In the genomic region with DNA sequence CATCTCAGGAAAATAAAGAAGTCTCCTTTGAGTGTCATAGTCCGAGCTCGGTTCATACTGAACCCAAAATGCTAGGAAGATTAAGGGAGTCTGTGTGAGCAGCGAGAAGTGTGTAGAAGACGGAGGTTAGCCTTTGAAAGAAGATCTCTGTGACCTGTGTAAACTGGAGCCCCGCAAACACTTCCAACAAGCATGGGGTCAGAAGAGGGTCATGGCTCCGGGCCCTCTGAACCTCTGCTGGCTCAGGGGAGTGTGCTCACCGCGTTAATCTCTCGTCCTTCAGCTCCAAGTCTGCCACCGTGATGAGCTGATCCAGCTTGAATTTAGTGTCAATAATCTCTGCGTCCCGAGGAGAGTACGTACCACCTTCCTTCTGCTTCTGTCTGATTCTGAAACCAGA, we compare ENCODE assay signal across 10 mouse cellular contexts.
DNase-seq lines count a peak whose midpoint lies in the region; TF ChIP-seq lines count a peak whose summit lies in the region.
"Had no signal": no experiment of that assay in that cellular context is flagged by ENCODE, and none has a peak within 500 bp of the region (broad histone marks: within the 10 kb centered on the region; RNA-seq: fewer than 3 reads in every experiment).

No protein-coding gene starts in this region.

- no peaks in the 10 kb centered on the region for H3K36me3 ChIP-seq in kidney, adult 2 months (ENCODE audit: control insufficient read depth, insufficient read depth, low read length)
- H3K36me3 ChIP-seq in thymus, adult 2 months (ENCODE audit: control insufficient read depth, insufficient read depth, low read length): no peaks in the 10 kb centered on the region
- H3K36me3 ChIP-seq: limb, embryonic 13.5 days had no signal

- no peaks in the 10 kb centered on the region for H3K4me1 ChIP-seq in kidney, adult 2 months (ENCODE audit: control insufficient read depth, insufficient read depth, low read length)
- no peaks in the 10 kb centered on the region for H3K4me1 ChIP-seq in thymus, adult 2 months (replicated peaks; ENCODE audit: control insufficient read depth, insufficient read depth, low read length)
- H3K4me1 ChIP-seq: limb, embryonic 13.5 days had no signal

- peak; percentile 11 for DNase-seq in kidney, postnatal 10 days
- DNase-seq in kidney, adult 2 months: no peak
- peak; percentile 15 for DNase-seq in R1 (ENCODE audit: low read depth, low spot score)
- peak; percentile 68 for DNase-seq in embryo, embryonic 10.5 days (ENCODE audit: low spot score)
- peak; percentile 77 for DNase-seq in gastrocnemius, postnatal 25 days
- no peak for DNase-seq in thymus, adult 2 months
- DNase-seq in cerebellum, adult 8-10 months: no peak
- DNase-seq: cerebellum, postnatal 10 days; heart, postnatal 14 days had no signal

- 15% methylated on average over 13 of the region's 13 CpGs for WGBS in kidney, adult 2 months
- 73% methylated on average over 13 of the region's 13 CpGs for WGBS in thymus, adult 2 months

- no peaks in the 10 kb centered on the region for H3K27me3 ChIP-seq in kidney, adult 2 months (replicated peaks; ENCODE audit: control insufficient read depth, insufficient read depth, low read length)
- H3K27me3 ChIP-seq in thymus, adult 2 months (ENCODE audit: control insufficient read depth, insufficient read depth, low read length): no peaks in the 10 kb centered on the region
- H3K27me3 ChIP-seq: limb, embryonic 13.5 days had no signal

- no peak for TF ChIP-seq CTCF in kidney, adult 2 months (conservative IDR thresholded peaks at IDR 0.05; ENCODE audit: insufficient read depth, insufficient read length, low read depth, low read length)
- TF ChIP-seq CTCF in thymus, adult 2 months (IDR thresholded peaks at IDR 0.05; ENCODE audit: borderline replicate concordance, control insufficient read depth, extremely low read depth, insufficient read depth, low read length, poor library complexity): no peak

- H3K27ac ChIP-seq in kidney, adult 2 months (ENCODE audit: insufficient read depth, low read depth, low read length): no peak overlapping the region
- no peak overlapping the region for H3K27ac ChIP-seq in thymus, adult 2 months (ENCODE audit: control insufficient read depth, insufficient read depth, low read length)
- H3K27ac ChIP-seq: limb, embryonic 13.5 days had no signal

- no peak for TF ChIP-seq POLR2A in kidney, adult 2 months (IDR thresholded peaks at IDR 0.05; ENCODE audit: low read depth, low read length)
- no peak for TF ChIP-seq POLR2A in thymus, adult 2 months (IDR thresholded peaks at IDR 0.05; ENCODE audit: control insufficient read depth, extremely low read depth, insufficient read depth, low read length, poor library complexity)

- no peak overlapping the region for H3K4me3 ChIP-seq in kidney, adult 2 months (ENCODE audit: insufficient read depth, low read depth, low read length)
- H3K4me3 ChIP-seq in thymus, adult 2 months (ENCODE audit: control insufficient read depth, insufficient read depth, low read length): no peak overlapping the region
- H3K4me3 ChIP-seq: limb, embryonic 13.5 days had no signal

Comparison
In these comparisons a context has a peak if more than half of its experiments do, and no peak if none do; other contexts are left out.
1. DNase-seq: peak in kidney, postnatal 10 days (single experiment), R1 (single experiment), embryo, embryonic 10.5 days (single experiment) and gastrocnemius, postnatal 25 days (single experiment); none in kidney, adult 2 months (single experiment), thymus, adult 2 months (single experiment) and cerebellum, adult 8-10 months (single experiment).